Mouse (Mus musculus) frontal cortex, postnatal 14 days (tissue): ENCODE data around the gene Col4a4.

ENCODE experiments used
- DNase-seq, 2 experiments: peaks; one replicate each; pipeline ENCODE4 v3.0.0; 2022; ENCODE audit warnings: low spot score in 2 of 2

The Col4a4 gene

DNA sequence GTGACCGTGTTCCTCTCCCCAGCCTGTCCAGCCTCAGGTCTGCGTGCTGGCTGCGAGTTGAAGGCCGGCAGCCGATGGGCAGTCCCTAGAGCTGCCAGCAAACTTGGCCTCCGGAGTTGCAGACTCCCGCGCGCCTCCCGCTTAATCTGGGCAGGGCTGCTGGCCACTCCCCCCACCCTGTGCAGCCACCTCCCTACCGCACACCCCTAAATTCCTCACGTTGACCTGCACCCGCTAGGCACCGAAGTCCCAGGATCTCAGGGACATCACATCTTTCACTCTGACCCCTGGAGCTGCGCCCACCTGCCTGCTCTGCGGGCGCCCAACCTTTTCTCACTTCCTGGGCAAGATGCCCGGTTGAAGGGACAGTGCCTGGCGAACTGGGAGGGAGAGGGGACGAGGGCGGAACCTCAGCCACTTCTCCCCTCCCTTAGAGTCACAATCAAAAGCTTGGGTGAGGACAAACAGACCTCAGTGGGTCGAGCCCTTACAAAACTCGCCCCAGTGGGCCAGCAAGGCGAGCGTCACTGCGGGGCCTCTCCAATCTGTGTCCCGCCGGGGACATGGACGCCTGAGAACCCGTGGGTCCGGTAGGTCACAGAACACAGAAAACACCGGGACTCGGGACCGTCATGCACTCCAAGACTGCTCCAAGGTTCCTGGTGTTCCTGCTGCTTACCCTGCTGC, at the start of gene Col4a4, which contains the start of gene Col4a3:
Col4a4 (minus strand) TSS at position 137 of the 687 bp plus-strand sequence.
Col4a3 (plus strand) TSS at position 209 of the 687 bp plus-strand sequence.
- DNase-seq, result no peak

GRCm38 (mm10) chr1:82636321-82636720, 49.7 kb upstream of the Col4a4 start:
- no peak for DNase-seq

- no peak for DNase-seq
Measured at GRCm38 (mm10) chr1:82635254-82635620, 48.6 kb upstream of the Col4a4 start.

GRCm38 (mm10) chr1:82634545-82635253, 48.0 kb upstream of the Col4a4 start:
- DNase-seq, result peak; percentile 19 to 27

GRCm38 (mm10) chr1:82631169-82631792, 44.6 kb upstream of the Col4a4 start:
- no peak for DNase-seq

DNA sequence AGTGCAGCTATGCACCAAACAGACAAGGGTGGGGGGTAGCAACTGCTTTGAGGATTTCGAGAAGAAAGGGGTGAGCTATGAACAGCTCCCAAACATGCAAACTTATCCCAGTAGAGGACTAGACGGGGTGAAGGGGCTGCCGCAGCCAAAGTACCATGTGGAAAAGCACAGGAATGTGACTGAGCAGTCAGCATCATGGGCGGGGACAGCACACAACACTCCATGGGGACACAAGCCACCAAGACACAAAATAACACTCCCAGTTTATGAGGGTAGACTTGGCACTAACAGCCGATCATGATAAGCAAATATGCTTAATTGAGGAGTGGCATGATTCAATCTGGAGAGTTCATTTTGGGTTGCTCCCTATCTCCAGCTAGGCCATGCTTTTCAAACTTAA, 42.8 kb upstream of the Col4a4 start:
- no peak for DNase-seq

DNA sequence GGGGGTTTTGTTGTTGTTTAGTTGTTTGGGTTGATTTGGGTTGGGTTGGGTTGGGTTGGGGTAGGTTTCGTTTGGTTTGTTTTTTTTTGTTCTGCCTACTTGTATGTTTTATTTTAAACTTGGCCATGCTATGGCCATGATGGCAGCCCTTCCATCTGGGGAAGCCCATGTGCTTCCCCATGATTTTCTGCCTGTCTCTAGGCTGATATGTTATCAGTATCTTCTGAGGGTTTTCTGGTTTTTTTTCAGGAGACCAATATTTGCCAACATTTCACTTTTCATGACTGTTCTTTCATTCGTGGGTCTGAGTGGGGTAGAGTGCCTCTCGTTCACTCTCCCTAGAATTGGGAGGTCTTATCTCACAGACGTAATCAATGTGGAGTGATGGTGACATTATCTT, 41.0 kb upstream of the Col4a4 start:
- no peak for DNase-seq

- DNase-seq, result no peak
Measured at GRCm38 (mm10) chr1:82625474-82625873, 38.8 kb upstream of the Col4a4 start.

DNA sequence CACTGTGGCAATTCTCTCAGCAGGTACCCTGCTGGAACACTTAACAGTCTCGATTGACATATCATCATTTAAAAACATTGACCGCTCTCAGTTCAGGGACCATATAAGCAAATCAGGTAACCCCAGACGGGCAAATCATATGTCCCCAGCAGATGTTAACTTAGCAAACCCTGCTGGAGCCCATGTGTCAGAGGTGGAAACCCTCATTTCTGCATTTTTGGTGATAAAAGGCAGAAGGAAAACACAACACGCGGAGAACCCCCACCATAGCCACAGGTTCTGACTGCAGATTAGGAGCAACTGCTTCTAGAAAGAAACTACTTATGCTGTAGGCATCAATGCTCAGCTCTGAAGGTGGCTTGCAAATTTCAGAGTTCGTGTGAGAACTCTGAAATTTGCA, 38.3 kb upstream of the Col4a4 start:
- DNase-seq, result no peak

- no peak for DNase-seq
Measured at GRCm38 (mm10) chr1:82619981-82620380, 33.3 kb upstream of the Col4a4 start.

GRCm38 (mm10) chr1:82618592-82618991, 31.9 kb upstream of the Col4a4 start:
- DNase-seq, result no peak

- no peak for DNase-seq
Measured at GRCm38 (mm10) chr1:82618001-82618400, 31.4 kb upstream of the Col4a4 start.

DNA sequence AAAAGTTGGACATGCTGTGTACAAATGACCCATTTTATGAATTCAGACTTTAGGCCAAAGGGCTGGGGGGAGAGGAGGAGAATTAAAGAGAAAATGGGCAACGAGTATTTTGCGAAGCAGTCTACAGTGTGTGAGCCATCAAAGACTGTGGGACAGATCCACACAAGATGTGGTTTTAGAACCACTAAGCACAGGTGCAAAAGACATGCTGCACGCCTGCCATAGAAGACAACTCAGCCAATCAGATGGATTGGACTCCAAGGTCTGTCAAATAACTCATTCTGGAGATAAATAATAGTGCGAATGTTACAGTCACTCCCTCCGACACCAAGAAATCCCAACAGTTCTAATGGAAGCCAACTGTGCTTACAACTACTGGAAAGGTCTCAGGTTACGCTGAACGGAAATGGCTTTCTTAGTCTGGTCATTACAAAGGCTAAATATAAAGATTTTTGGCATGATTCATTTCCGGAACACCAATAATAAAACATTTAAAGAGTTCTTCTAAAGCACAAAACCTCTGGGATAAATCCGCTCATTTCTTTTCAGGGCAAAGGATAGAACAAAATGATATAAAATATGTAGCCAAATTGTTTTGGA, 25.5 kb upstream of the Col4a4 start:
- DNase-seq, result no peak

DNA sequence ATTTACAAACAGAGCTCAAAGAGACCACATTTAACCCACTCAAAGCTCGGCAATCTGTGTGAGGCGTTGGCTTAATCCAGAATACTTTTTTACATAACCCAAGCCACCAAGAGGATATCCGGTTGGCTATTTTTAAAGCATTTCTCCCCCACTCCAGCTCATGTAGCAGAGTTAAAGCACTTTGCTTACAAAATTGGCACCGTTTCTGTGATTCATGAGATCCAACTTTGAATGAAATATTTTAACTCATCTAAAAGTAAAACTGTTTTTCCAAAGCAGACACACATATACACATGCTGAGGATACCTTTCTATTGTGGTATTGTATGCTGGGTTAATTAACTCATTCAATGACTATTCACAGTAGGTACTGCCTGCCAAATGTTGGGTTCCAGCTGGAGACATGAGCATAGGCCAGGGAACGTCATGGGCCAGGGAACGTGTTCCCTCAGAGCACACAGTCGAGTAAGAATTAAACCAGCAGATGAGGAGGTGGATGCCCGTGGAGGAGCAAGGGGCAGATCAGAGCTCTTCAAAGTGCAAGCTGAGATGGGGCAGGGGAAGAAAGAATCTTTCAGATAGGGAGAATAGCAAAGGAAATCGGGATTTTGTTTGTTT, 22.1 kb upstream of the Col4a4 start:
- no peak for DNase-seq

DNA sequence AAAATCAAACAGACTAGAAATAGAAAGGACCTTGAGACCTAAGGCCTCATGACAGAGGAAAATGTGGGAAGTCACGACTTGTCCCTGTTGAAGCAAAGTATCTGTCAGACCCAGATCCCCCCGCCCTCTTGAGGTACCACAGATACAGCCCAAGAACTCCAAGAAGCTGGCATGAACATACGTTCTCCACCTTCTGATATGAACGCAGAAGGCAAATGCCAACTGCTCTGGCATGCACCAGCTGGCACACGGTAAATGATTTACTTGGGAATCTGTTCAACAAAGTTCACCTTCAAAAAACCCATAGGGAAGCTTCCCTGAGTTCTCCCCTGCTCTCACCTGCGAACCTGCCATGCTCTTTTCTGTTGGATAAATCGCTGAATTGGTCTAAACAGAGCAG, 19.2 kb upstream of the Col4a4 start:
- no peak for DNase-seq

- DNase-seq, result no peak
Measured at GRCm38 (mm10) chr1:82605347-82605746, 18.7 kb upstream of the Col4a4 start.

GRCm38 (mm10) chr1:82603198-82603950, 16.7 kb upstream of the Col4a4 start:
- no peak for DNase-seq

DNA sequence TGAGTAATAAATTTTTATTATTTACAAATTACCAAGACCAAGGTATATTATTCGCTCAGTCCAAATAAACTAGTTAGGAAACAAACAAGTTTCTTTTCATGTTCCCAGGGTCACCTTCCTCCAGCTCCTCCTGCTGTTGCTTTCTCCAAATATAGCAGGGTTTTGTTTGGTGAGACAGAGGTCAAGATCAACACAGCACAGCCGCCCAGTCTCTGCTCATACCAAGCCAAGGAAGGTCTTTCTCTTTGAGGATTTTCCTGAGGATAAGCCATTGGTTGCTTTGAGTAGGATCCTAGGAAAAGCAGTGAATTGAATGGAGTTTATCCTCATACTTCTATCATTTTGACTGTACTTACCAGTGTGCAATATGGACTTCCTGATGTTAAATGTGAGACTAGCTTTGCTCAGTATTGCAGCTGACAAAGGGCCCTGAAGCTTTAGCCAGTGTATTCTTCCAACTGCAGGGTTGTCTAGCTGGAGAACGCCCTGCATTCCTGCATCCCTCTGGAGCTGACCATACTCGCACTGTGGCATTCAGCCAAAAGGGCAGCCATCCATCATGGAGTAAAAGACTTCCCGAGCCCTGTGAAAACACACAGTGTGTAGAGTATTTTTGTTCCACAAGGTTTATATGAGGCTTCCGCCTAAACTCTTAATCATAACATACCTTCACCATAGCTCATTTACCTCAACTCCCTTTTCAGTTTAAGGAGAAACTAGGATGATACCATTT, 10.4 kb upstream of the Col4a4 start:
- no peak for DNase-seq

DNA sequence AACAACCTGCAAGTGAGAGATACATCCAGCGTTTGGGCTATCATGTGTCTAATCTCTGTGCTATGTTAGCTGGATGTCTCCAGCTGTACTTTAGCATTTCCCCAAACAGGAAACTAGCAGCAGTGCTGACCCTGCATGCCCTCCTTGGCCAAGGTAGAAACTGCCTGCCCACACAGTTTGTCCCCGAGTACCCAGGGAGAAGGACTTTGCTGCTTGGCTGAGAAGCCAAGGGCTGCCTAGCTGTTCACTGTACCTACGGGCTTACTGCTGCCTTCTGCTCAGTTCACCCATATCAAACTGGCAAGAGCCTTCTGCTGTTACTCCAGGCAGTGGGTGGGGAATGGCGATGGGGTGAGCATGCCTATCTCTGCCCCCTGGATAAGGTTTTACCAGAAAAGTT, 3.6 kb upstream of the Col4a4 start:
- no peak for DNase-seq

GRCm38 (mm10) chr1:82585981-82586380, 668 bp downstream of the Col4a4 start:
- no peak for DNase-seq

DNA sequence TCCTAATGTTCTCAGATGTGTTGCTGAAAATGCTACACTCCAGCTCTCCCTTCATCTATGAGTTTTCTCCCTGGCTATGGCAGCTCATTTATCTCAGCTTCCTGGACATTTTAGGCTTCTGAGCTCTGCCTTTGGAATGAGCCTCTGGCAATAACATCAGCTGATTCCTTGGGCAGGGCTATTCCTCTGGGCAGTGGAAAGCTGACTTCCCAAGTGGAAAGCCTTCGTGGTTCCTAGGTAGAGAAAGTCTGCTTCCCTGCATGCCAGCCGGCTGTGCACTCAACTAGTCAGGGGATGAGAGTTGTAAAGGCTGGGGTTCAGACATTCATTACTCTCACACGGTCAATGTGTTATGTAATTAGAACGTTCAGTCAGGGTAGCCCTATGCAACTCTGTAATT, 8.3 kb downstream of the Col4a4 start:
- DNase-seq, result no peak
